Mouse (Mus musculus) neutrophil, adult 59 days (primary cell): Measurements from ENCODE around the gene Mmp25. TPM values are rescaled to one million over a fixed set of nuclear protein-coding genes. Genes with fewer than 3 reads are reported as not detected.

Source experiments
- total RNA-seq, 2 experiments: library from RNA; stranded (reverse); gene quantifications; 1 replicate in 1 of 2; 2 replicates in 1 of 2; pipeline ENCODE4 v1.2.4; 2023

Gene Mmp25
- total RNA-seq = 100 to 1,000 TPM; 161 to 190 TPM

DNA sequence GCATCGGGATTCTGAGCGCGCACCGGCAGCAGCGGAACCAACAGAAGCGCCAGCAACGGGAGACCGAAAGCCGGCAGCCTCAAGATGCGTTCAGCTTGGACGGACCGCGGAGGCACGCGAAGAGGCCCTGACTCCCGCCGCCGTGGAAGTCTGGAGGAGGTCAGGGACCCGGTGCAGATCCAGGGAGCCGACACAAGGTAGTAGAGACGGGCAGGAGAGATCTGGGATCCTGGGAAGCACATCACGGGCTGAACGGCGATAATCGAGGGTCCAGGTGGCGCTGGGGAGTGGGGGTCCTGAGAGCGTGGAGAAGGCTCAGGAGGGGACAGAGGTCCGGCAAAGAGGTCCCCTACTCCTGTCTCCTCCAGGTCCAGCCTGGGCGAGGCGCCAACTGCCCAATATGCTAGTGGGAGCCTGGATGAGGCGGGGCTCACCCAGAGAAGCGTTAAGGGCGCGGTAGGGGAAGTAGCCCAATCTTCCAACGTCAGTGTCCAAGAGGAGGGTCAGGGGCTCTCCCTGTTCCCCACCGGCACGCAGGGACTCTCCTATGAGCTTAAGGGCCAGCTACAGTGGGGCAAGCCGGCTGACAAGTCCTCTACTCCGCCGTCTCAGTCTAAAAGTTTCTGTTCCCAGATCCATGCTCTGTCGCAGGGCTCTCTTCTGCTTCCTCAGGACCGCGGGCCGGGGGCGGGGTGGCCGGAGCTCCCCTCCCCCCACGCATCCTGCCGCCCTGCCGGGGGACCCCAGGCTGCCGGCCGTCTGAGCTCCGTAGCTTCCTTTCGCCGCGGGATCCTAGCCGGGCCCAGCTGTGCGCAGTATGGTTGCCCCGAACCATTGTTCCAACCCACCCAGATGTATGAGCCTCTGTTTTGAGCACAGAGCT is at the start of gene Mmp25:
Mmp25 (minus strand) TSS at position 665 of the 883 bp plus-strand sequence.

GRCm38 (mm10) chr17:23683856-23684672 is 39.0 kb upstream of the Mmp25 start, which contains the start of gene Cldn9:
TSS of gene Cldn9 (minus strand) at chr17:23684026.

GRCm38 (mm10) chr17:23679127-23679835 is 34.2 kb upstream of the Mmp25 start, which contains the start of gene Cldn6:
TSS of gene Cldn6 (plus strand) at chr17:23679249.

GRCm38 (mm10) chr17:23677236-23677679 is 32.2 kb upstream of the Mmp25 start, which contains the start of gene Tnfrsf12a:
TSS of gene Tnfrsf12a (minus strand) at chr17:23677468.

GRCm38 (mm10) chr17:23673424-23674073 is 28.5 kb upstream of the Mmp25 start, which contains the start of the genes Hcfc1r1 and Thoc6:
TSS of gene Hcfc1r1 (plus strand) at chr17:23673596.
TSS of gene Thoc6 (minus strand) at chr17:23673882.

DNA sequence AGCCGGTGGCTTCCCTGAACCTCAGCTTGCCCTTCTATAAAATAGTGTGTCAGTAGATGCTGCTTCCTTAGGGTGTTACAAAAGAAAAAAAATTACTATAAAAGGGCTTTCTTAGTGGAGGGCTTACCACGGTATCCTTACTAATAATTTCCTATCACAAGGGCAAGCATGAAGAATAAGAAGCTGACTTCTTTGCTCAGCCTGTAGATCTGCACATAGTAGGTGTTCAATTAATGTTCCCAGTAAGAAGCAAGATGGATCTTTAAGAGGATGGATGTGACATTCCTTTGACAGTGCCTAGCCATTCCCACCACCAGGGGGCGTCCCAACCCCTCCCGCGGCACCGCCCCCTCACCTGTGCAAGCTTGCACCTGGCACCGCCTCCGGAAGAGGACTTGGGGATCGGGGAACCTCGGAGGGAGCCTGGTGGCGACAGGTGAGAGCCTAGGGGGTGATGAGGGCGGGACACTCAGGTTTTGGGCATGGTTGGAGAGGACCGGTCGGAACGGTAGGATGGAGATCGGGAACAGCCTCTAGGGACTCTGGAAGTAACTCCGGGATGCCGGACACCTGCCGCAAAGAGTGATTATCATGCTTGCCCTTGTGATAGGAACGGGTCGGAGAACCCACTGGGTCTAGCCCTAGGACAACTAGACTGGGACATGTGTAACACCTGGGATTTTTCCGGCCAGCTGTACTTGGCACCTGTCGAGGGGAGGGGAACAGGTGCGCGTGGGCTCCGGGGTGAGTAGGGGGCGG is 15.2 kb upstream of the Mmp25 start, which contains the start of gene Bicdl2:
Bicdl2 (plus strand) TSS at position 390 of the 759 bp plus-strand sequence.

DNA sequence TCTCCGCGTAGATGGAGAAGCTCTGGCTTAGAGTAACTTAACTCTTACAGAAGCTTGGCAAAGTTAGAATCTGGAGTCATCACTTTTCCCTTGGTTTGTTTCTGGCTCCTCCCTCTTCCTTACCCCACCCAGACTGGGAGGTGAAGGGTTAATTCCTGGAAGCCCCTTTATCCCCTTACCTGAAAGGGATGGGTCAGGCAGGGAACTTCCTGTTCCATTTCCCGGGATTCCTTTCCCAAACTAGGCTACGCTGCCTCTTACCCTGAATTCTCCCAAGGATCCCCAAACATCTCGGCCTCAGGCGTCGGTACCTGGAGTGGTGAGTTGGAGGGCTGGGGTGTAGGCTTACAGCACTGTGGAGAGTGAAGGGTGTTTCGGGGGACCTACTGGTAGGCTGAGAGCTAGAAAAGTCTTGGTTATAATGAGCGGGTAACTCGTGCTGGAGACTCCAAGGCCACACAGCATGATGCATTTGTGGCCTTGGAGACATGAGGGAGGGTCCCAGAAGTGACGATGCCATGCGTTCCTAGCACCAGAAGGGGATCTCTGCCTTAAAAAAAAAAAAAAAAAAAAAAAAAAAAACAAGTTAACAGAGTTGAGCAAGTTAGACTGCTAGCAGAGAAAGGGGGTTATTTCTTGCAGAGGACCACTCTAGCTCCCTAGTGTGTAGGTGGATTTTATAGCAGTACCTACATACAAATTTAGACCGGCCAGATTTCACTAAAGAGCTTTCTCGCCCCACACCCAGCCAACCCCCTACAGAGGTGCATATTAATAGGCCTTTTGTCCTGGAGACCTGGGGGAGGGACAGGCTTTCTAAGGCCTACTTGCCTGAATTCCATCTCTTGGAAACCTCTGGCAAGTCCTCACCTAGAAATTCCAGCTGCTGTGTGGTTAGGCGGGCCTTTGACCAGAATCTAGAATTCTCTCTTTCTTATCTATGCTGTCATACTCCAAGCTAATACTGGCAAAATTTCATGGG is 44.1 kb downstream of the Mmp25 start, which contains the start of gene Zscan10:
Zscan10 (plus strand) TSS at position 216 of the 982 bp plus-strand sequence.

GRCm38 (mm10) chr17:23598582-23599552 is 46.2 kb downstream of the Mmp25 start, which contains the start of gene Zfp13:
TSS of gene Zfp13 (minus strand) at chr17:23599487.

Other genes with a start within 250 kb of the Mmp25 start
- not detected for gene Vmn2r117, start 165.6 kb downstream of the Mmp25 start, total RNA-seq
- 1 to 10 TPM; 2.8 to 3.3 TPM for gene Zfp213, start 81.0 kb downstream of the Mmp25 start, total RNA-seq
- under 1 TPM in 1 of 2 experiments, not detected in 1; 0.16 TPM for gene Zfp13, start 45.8 kb downstream of the Mmp25 start, total RNA-seq
- under 1 TPM in 1 of 2 experiments, not detected in 1; 0.20 TPM for gene Zscan10, start 44.4 kb downstream of the Mmp25 start, total RNA-seq
- gene Bicdl2, start 15.2 kb upstream of the Mmp25 start, total RNA-seq = 1 to 10 TPM; 2.6 to 2.8 TPM
- gene Hcfc1r1, start 28.3 kb upstream of the Mmp25 start, total RNA-seq = 10 to 100 TPM; 48.9 to 58.6 TPM
- 10 to 100 TPM; 17.9 to 22.9 TPM for gene Thoc6, start 28.6 kb upstream of the Mmp25 start, total RNA-seq
- gene Tnfrsf12a, start 32.2 kb upstream of the Mmp25 start, total RNA-seq = 1 to 10 TPM; 4.0 to 4.9 TPM
- gene Cldn6, start 34.0 kb upstream of the Mmp25 start, total RNA-seq = not detected
- not detected for gene Cldn9, start 38.7 kb upstream of the Mmp25 start, total RNA-seq
- not detected for gene 1520401A03Rik, start 77.5 kb upstream of the Mmp25 start, total RNA-seq
- 10 to 100 TPM; 39.0 to 46.1 TPM for gene Pkmyt1, start 81.1 kb upstream of the Mmp25 start, total RNA-seq
- 1 to 10 TPM; 2.8 to 4.6 TPM for gene Paqr4, start 95.6 kb upstream of the Mmp25 start, total RNA-seq
- not detected for gene Kremen2, start 100.6 kb upstream of the Mmp25 start, total RNA-seq
- 1 to 10 TPM; 6.5 to 7.1 TPM for gene Flywch1, start 126.3 kb upstream of the Mmp25 start, total RNA-seq
- gene Flywch2, start 140.8 kb upstream of the Mmp25 start, total RNA-seq = not detected
- gene Srrm2, start 145.3 kb upstream of the Mmp25 start, total RNA-seq = 100 to 1,000 TPM; 541 to 597 TPM
- gene Elob, start 183.9 kb upstream of the Mmp25 start, total RNA-seq = 100 to 1,000 TPM; 152 to 189 TPM
- gene Prss33, start 190.8 kb upstream of the Mmp25 start, total RNA-seq = not detected
- not detected for gene Prss32, start 198.6 kb upstream of the Mmp25 start, total RNA-seq
- gene Prss41, start 198.9 kb upstream of the Mmp25 start, total RNA-seq = not detected
- gene Prss21, start 222.8 kb upstream of the Mmp25 start, total RNA-seq = not detected
- gene Dcpp1, start 235.6 kb upstream of the Mmp25 start, total RNA-seq = not detected
- not detected for gene Dcpp2, start 235.6 kb upstream of the Mmp25 start, total RNA-seq